Mouse (Mus musculus) myocyte (in vitro differentiated cells): ENCODE measurements around the gene Zfp618. TPM values are rescaled to one million over a fixed set of nuclear protein-coding genes. Genes with fewer than 3 reads are reported as not detected.

Source experiments
- H3K27me3 ChIP-seq: one replicate; pipeline ENCODE4 v1.6.1; 2011; ENCODE audit not compliant: control insufficient read depth, insufficient read depth, insufficient read length
- H3K36me3 ChIP-seq: one replicate; pipeline ENCODE4 v1.6.1; 2011; ENCODE audit not compliant: control insufficient read depth, insufficient read depth
- H3K4me2 ChIP-seq: one replicate; pipeline ENCODE4 v1.6.1; 2011; ENCODE audit warnings: low read depth, control low read depth
- H3K4me3 ChIP-seq: one replicate; pipeline ENCODE4 v1.5.1; 2011; ENCODE audit warnings: mild to moderate bottlenecking, control low read depth, moderate library complexity
- H3K79me2 ChIP-seq: one replicate; pipeline ENCODE4 v1.6.1; 2011; ENCODE audit not compliant: control insufficient read depth, insufficient read depth
- H3ac ChIP-seq: one replicate; pipeline ENCODE4 v1.6.1; 2011; ENCODE audit not compliant: control insufficient read depth, insufficient read length
- CEBPB ChIP-seq: IDR thresholded peaks from 2 replicates; pipeline ENCODE4 v1.6.1; 2011; ENCODE audit warnings: mild to moderate bottlenecking, moderate library complexity; ENCODE audit not compliant: poor library complexity, insufficient read depth, severe bottlenecking
- E2F4 ChIP-seq: IDR thresholded peaks from one replicate; pipeline ENCODE4 v1.6.1; 2011; ENCODE audit warnings: mild to moderate bottlenecking, control low read depth, moderate library complexity; ENCODE audit not compliant: insufficient read depth
- MAX ChIP-seq: IDR thresholded peaks from one replicate; pipeline ENCODE4 v1.6.1; 2011; ENCODE audit warnings: low read depth, mild to moderate bottlenecking, control low read depth
- MYOD1 ChIP-seq, 3 experiments: IDR thresholded peaks; one replicate each; pipeline ENCODE4 v1.6.1; 2011; ENCODE audit warnings: control low read depth in 2 of 3, low read depth in 2 of 3, mild to moderate bottlenecking in 2 of 3, moderate library complexity in 1 of 3; ENCODE audit not compliant: insufficient read length in 2 of 3, control insufficient read depth in 1 of 3
- MYOG ChIP-seq, 3 experiments: IDR thresholded peaks; one replicate each; pipeline ENCODE4 v1.6.1; 2011; ENCODE audit warnings: control low read depth in 2 of 3, low read depth in 2 of 3, mild to moderate bottlenecking in 2 of 3; ENCODE audit not compliant: insufficient read length in 2 of 3, control insufficient read depth in 1 of 3, insufficient read depth in 1 of 3
- POLR2A ChIP-seq: IDR thresholded peaks from one replicate; pipeline ENCODE4 v1.6.1; 2011; ENCODE audit warnings: low read depth, mild to moderate bottlenecking, control low read depth, moderate library complexity; ENCODE audit not compliant: insufficient read length
- POLR2AphosphoS2 ChIP-seq: IDR thresholded peaks from one replicate; pipeline ENCODE4 v1.6.1; 2011; ENCODE audit warnings: low read depth, control low read depth; ENCODE audit not compliant: insufficient read length
- REST ChIP-seq: IDR thresholded peaks from one replicate; pipeline ENCODE4 v1.6.1; 2011; ENCODE audit warnings: mild to moderate bottlenecking, control low read depth, moderate library complexity; ENCODE audit not compliant: insufficient read depth, insufficient read length
- SRF ChIP-seq: IDR thresholded peaks from one replicate; pipeline ENCODE4 v1.6.1; 2011; ENCODE audit warnings: low read depth; ENCODE audit not compliant: control insufficient read depth, insufficient read length
- TCF12 ChIP-seq: IDR thresholded peaks from one replicate; pipeline ENCODE4 v1.6.1; 2011; ENCODE audit warnings: mild to moderate bottlenecking, control low read depth; ENCODE audit not compliant: poor library complexity, insufficient read depth, severe bottlenecking
- TCF3 ChIP-seq: IDR thresholded peaks from one replicate; pipeline ENCODE4 v1.6.1; 2011; ENCODE audit warnings: low read depth, control low read depth; ENCODE audit not compliant: insufficient read length
- USF1 ChIP-seq: IDR thresholded peaks from one replicate; pipeline ENCODE4 v1.6.1; 2011; ENCODE audit warnings: low read depth, mild to moderate bottlenecking, control low read depth, moderate library complexity
- polyA plus RNA-seq: library from polyadenylated mRNA; unstranded; fragments of >200 nt; fragmentation: generic; extraction: Trizol; gene quantifications from one replicate; pipeline ENCODE4 v1.2.1, GENCODE M21; 2012; ENCODE audit warnings: missing spikeins

Zfp618 gene
- polyA plus RNA-seq, 1 experiment = not detected

- Histone ChIP-seq H3K36me3 (no peaks in the 10 kb centered on the region), H3ac (no peak overlapping the region), H3K4me3 (no peak overlapping the region), H3K4me2 (no peak overlapping the region), H3K79me2 (no peaks in the 10 kb centered on the region), H3K27me3 (peaks cover 12% of the 10 kb centered on the region)
- TF ChIP-seq CEBPB (no peak), MAX (no peak), USF1 (no peak), POLR2AphosphoS2 (no peak), REST (no peak)
Measured at GRCm38 (mm10) chr4:63079159-63079558, 113.8 kb downstream of the Zfp618 start.

GRCm38 (mm10) chr4:63084473-63084889 lies 119.1 kb downstream of the Zfp618 start:
- H3ac ChIP-seq = no peak overlapping the region
- H3K4me2 ChIP-seq = no peak overlapping the region
- no peak overlapping the region for H3K4me3 ChIP-seq
- H3K27me3 ChIP-seq = peaks cover 11% of the 10 kb centered on the region
- H3K79me2 ChIP-seq = no peaks in the 10 kb centered on the region
- no peaks in the 10 kb centered on the region for H3K36me3 ChIP-seq
- no peak for TF ChIP-seq TCF3
- TF ChIP-seq MYOD1 (IDR thresholded peaks at IDR 0.05; ENCODE audit: control insufficient read depth in 1 of 3, insufficient read length in 2 of 3, low read depth in 2 of 3) = no peak
- TF ChIP-seq USF1 = no peak
- no peak for TF ChIP-seq POLR2AphosphoS2
- TF ChIP-seq REST = no peak

GRCm38 (mm10) chr4:63089484-63089883 lies 124.1 kb downstream of the Zfp618 start:
- Histone ChIP-seq H3K27me3 (no peaks in the 10 kb centered on the region), H3K4me3 (no peak overlapping the region), H3K79me2 (no peaks in the 10 kb centered on the region), H3K4me2 (no peak overlapping the region), H3ac (no peak overlapping the region), H3K36me3 (no peaks in the 10 kb centered on the region)
- TF ChIP-seq MYOG (IDR thresholded peaks at IDR 0.05; ENCODE audit: control insufficient read depth in 1 of 3, insufficient read depth in 1 of 3, insufficient read length in 2 of 3, low read depth in 2 of 3) (no peak), TCF12 (no peak), SRF (no peak), USF1 (no peak), MAX (no peak), POLR2A (no peak), TCF3 (no peak), REST (no peak), POLR2AphosphoS2 (no peak), MYOD1 (IDR thresholded peaks at IDR 0.05; ENCODE audit: control insufficient read depth in 1 of 3, insufficient read length in 2 of 3, low read depth in 2 of 3) (no peak), CEBPB (no peak), E2F4 (no peak)

DNA sequence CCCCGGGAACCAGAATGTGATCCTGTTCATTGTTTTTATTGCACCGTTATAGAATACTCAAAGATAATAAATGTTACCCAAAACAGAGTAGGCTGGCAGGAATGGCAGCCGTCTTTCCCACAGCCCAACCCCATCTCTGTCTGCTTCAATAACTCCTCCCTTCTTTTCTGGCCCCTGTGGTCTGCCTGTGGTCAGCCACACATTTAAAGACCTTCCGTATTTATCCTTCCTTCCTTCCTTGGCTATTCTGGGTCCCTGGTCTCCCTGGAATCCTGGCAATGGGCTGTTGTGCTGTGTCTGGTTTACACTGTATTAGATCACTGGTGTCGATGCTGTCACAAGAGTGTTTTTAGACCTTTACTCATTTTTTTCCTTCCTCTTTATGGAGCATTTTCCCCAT lies 125.8 kb downstream of the Zfp618 start:
- Histone ChIP-seq H3ac (no peak overlapping the region), H3K79me2 (no peaks in the 10 kb centered on the region), H3K36me3 (no peaks in the 10 kb centered on the region), H3K4me2 (no peak overlapping the region), H3K4me3 (no peak overlapping the region), H3K27me3 (no peaks in the 10 kb centered on the region)
- no peak for TF ChIP-seq MYOG (IDR thresholded peaks at IDR 0.05; ENCODE audit: control insufficient read depth in 1 of 3, insufficient read depth in 1 of 3, insufficient read length in 2 of 3, low read depth in 2 of 3)

DNA sequence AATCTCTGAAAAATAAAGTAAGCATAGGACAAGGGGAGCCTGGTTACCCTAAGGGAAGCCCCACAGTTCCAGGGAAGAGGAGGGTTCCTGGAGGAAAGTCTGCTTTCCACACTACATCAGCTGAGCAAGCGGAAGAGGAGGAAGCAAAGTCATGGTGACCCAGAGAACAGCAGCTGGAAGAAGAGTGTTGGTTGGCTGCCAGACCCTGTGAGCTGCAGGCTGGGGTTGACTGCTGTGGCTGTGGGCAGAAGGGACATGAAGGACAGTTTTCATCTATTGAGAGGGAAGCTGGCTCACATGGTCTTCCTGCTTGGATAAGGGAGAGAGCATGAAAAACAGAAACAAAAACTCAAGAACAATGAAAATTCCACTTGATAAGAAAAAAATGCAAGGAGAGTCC lies 132.2 kb downstream of the Zfp618 start:
- Histone ChIP-seq H3K4me2 (no peak overlapping the region), H3ac (no peak overlapping the region), H3K79me2 (no peaks in the 10 kb centered on the region), H3K27me3 (peaks cover 4% of the 10 kb centered on the region), H3K4me3 (no peak overlapping the region), H3K36me3 (no peaks in the 10 kb centered on the region)
- TF ChIP-seq CEBPB = no peak
- no peak for TF ChIP-seq SRF
- TF ChIP-seq POLR2A = no peak
- no peak for TF ChIP-seq MYOG (IDR thresholded peaks at IDR 0.05; ENCODE audit: control insufficient read depth in 1 of 3, insufficient read depth in 1 of 3, insufficient read length in 2 of 3, low read depth in 2 of 3)
- no peak for TF ChIP-seq POLR2AphosphoS2
- TF ChIP-seq MAX = no peak
- TF ChIP-seq TCF12 = no peak

DNA sequence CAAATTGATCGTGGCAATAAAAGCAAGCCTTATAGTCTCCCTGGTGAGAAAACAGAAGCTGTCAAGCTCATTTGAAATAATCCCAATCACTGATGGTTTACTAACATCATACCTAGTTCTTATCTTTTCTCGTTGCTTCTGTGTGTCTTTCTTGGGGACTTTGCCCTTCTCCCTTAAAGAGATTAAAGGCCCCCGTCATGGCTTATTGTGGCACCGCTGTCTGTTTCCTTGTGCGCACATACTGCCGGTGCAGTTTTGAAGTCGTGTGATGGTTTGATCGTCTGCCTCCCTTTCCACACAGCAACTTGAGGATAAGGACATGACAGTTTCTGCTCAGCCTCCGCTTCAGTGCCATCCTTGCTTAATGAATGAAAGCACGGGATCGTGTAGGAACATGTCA lies 135.1 kb downstream of the Zfp618 start:
- Histone ChIP-seq H3ac (no peak overlapping the region), H3K4me2 (no peak overlapping the region), H3K4me3 (no peak overlapping the region), H3K36me3 (no peaks in the 10 kb centered on the region), H3K27me3 (peaks cover 4% of the 10 kb centered on the region), H3K79me2 (no peaks in the 10 kb centered on the region)
- TF ChIP-seq MAX (no peak), POLR2A (no peak), MYOG (IDR thresholded peaks at IDR 0.05; ENCODE audit: control insufficient read depth in 1 of 3, insufficient read depth in 1 of 3, insufficient read length in 2 of 3, low read depth in 2 of 3) (no peak), REST (no peak), USF1 (no peak), CEBPB (no peak), SRF (no peak), MYOD1 (IDR thresholded peaks at IDR 0.05; ENCODE audit: control insufficient read depth in 1 of 3, insufficient read length in 2 of 3, low read depth in 2 of 3) (no peak), E2F4 (no peak), TCF3 (no peak), TCF12 (no peak), POLR2AphosphoS2 (no peak)
